Mouse (Mus musculus) kidney, postnatal 10 days (tissue): Measurements from ENCODE around the gene Idh2.

Experiments used
- DNase-seq: peaks from one replicate; pipeline ENCODE4 v3.0.0; 2021; ENCODE audit warnings: mixed read lengths

The Idh2 gene

DNA sequence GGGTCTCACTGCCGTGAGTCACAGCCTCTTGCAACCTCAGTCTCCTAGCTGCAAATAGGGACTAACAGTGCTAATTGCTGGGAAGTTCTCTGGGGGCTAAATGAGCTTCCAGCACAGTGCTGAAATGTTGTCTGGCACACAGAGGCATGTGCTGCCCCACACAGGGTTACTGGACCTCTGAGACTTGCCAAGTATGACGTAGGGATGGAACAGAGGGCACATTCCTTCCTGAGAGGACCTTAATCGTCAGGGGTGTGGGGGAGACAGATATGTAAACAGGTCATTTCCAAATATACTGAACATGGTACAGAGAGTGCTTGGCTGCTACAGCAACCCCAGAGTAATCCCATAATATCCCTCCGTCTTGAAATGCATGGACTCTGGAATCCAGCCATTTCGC, 5.9 kb upstream of the Idh2 start:
- peak; percentile 38 for DNase-seq

DNA sequence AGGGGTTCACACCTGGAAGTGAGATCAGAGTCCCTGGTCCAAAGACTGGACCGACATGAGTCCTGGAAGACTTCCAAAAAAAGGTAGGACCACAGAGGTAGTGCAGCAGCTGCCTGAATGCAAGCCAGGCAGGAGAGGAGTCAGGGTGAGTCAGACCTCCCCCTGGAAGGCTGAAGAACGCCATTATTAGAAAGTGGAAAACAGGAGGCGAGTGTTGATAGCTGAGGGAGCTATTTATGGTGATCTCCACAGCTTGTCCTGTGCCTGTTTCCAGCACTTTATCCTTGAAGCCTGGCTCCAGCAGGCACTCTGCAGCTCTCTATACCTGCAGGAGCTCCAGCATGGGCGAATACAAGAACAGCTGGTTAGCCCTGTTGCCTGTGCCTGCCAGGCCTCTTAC, 4.0 kb upstream of the Idh2 start:
- no peak for DNase-seq

DNA sequence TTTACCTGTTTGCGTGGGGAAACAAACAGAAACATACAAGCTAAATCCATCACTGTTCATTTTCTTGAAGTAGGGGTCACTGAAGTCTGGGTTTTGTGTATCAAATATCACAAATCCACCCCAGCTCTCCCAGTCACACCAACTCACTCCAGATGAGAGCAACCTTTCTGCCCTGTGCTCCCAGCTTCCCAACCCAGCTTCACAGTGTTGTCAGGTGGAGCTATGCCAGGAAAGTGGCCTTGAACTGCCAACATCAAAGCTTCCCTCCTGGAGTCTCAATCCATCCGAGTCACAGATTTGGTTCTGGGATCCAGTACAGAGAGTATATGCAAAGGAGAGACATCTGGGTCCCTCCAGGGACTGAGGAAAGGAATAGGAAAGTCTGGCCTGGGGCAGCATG, 966 bp upstream of the Idh2 start:
- peak; percentile 41 for DNase-seq

DNA sequence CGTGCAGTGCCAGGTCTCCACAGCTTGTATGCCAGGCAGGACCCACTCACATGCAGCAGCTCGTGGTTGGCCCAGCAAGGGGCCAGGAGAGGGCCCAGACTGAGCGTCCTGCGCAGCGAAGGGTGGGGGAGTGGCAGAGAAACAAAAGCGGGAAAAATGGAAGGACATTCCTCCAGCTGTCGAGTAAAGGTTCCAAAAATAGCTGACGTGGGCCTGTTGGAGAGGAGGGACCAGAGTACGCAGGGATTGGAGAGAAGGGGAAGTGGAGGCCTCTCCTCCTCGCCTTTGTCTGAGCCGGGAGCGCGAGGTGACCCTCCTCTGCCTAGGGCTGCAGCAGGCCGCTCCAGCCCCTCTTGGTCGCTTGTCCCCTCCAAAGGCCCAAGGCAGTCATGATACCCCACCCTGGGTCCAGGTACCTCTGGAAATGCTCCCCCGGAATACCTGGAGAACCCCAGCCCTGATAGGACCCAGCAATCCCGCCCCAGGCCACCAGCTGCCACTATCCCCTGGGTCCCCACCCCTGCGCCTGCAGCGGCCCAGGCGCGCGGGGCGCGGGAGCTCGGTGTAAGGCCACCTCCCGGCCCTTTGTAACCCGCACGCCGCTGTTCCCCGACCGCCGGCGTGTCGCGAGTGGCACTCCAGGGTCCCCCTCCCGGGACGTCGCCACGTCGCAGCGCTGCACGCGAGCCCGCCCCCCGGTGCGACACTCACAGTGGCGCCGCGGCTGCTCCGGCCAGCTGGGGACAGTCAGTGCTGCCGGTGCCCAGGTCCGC, 555 bp downstream of the Idh2 start:
- peak; percentile 77 for DNase-seq

DNA sequence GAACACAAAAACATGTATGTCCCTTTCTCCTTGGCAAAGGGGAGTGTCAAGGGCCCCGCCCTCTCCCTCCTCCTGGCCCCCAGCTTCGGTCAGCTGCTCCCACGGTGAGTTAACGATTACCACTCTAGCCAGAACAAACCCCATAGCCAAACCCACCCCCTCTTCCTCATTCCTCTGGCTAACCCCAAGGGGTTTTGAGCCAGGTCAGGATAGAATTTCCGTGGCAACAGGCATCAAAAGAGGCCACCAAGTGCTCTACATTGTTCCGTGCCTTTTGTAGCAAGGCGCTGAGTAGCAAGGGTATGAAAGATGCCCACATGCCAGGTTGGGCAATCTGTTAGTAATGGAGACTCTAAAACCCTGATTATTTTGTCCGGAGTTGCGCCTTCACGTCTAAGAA, 1.2 kb downstream of the Idh2 start:
- peak; percentile 81 for DNase-seq

DNA sequence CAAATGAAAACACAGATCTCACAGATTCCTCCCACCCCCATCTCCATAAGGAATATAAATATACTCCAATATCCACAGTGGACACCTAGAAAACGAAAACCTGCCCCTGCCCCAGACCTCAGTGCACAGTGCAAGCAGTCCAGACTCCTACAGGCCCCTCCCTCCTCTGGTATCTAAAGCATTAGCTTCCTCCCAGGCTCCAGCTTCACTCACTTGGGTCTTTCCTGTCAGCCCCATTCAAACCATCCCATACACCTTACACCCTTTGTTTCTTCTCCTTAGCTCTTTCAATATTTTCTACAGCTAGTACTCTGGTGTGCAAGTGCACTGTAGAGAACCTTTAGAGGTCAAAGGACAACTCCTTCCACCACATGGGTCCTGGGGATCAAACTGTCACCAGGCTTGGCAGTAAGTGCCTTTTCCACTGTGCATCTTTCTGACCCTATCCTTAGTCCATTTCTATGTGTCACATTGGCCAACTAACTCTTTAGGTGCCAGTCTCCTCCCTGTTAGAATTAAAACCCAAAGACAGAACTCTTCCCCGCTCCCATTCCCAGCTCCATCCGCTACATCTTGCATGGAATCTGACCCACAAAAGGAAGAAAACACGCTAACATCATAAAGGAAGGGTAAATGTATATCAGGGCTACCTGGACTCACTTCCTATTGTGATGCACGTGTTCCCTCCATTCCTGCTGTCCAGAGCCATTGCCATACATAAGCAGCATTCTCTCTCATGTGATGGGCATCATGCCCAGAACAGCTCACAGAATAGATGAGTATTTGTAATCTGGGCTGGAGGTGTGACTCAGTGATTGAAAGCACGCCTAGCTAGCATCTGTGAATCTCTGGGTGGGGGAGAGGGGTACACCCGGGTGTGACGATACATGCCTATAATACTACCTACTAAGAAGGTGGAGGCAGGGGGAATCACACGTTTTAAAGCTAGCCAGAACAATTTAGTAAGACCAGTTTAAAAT, 3.8 kb downstream of the Idh2 start:
- no peak for DNase-seq

DNA sequence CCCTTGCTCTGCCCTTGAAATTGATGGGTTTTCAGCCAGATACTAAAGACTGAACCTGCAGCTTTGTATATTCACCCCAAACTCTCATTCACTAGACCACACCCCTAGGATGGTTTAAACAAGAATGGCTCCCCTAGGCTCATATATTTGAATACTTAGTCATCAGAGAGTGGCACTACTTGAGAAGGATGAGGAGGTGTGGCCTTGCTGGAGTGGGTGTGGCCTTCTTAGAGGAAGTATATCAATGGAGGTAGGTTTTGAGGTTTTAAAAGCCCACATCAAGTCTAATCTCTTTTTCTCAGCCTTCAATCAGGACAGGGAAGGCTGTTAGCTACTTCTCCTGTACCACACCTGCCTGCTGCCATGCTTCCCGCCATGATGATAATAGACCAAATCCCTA, 8.8 kb downstream of the Idh2 start:
- no peak for DNase-seq

DNA sequence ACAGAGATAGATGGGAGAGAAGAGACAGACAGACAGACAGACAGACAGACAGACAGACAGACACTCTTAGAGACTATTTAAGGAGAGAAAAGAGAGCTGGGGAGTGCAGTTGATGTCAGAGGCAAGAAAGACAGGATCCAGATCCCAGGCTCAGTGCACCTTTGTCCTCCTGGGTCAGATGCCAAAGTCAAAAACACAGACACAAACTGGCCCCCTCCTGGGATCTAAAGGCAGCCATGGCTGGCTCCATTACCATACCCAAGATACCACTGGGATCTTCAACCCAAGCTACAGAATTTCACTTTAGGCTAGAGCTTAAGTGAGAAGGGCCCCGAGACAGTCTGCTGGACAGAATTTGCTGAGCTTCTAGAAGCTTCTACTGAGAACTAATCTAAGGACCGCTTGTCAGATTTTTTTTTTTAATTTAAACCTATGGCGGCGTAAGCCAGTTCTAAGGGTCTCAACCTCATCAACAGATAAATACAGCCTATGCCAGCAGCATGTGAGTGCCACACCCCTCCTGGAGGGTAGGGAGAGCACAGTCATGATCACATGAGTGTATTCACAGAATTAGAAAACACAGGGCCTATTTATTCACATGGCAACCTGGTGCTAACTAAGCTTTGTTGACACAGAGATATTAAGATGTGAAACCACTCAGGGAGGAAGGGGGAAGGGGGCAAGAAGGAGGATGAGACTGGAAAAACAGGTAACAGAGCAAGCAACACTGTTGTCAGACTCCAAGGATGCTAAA, 9.4 kb downstream of the Idh2 start:
- DNase-seq, result no peak

DNA sequence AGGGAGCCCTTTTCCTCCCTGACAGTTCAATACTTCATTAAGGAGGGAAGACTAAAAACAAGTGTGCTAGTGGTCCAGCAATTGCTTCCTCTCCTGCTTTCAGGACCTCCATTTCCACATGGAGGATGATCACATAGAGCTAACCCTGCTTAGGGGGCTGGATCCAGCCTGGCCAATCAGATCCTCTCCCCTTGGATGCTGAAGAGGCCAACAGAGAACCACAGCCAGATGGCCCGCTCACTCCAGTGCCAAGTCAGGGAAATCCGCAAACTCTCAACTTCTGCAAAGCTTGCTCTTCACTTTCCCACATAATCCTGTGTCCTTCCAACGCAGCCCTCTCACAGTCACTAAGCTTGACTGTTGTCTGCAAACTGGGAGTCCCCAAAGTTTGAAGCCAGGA, 11.9 kb downstream of the Idh2 start:
- no peak for DNase-seq

DNA sequence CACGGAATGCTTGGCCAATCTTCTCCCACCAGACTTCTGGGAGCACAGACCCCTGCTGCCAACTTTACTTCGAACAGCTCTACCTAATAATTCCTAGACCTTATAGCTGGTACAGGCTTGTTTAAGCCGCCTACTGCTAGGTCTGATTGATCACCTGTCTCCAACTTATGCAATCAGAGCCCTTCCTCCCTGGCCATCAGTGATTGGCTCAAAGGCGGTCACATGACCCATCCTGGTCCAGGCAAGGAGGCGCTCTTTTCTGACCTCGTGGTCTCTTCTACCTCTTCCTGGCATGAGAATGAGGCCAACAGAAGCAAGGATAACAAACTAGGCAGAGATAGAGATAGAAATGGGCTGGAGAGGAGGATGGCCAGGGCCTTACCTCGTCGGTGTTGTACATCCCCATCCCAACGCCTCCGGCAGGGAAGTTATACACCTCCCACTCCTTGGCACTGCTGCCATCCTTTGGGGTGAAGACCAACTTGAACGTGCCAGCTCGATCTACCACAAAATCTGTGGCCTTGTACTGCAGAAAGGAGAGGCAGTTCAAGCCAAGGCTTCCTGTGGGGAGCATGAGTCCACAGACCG, 16.7 kb downstream of the Idh2 start:
- no peak for DNase-seq

DNA sequence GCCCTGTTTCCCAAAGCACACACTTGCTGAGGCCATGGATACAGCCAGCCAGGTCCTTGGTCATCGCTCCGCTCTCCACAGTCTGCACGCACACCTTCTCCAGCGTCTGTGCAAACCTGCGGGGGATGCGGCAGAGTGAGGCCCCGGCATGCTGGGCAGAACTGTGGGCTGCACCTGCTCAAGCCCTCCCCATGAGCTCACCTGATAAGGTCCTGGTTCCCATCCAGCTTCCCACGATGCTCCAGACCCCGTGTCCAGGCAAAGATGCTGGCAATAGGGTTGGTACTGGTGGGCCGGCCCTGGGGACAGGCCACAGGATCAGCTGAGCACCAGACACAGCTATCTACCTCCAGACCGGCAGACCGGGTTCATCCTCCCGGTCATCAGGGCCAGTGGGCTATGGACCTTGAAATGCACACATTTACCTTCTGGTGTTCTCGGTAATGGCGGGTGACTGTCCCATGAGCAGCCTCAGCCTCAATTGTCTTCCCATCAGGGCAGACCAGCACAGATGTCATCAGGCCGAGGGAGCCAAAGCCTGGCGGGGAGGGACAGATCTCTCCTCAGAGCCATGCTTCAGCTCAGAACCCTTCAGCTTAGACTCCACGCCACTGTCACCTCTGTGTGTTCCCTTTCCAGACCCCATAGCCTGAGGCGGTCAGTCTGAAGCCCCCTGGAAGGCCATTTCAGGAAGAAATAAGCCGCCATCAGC, 19.4 kb downstream of the Idh2 start:
- no peak for DNase-seq

DNA sequence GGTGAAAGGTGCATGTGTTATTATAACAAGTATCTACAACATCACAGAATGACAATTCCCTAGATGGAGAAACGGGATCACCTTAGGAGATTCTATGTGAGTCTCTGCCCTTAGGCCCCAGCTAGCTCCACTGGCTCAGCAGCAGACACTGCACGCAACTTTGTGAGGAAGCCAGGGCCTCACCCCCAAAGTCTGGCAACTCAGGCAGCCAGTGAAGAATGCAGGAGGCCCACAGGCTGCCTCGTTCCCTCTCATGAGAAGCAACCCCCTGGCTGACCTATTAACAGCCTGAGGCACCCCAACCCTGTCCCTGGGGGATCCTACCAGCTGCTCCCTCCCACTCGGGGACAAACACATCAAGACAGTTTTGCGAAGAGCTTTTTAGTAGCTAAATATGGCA, 20.7 kb downstream of the Idh2 start:
- DNase-seq, result peak; percentile 16

DNA sequence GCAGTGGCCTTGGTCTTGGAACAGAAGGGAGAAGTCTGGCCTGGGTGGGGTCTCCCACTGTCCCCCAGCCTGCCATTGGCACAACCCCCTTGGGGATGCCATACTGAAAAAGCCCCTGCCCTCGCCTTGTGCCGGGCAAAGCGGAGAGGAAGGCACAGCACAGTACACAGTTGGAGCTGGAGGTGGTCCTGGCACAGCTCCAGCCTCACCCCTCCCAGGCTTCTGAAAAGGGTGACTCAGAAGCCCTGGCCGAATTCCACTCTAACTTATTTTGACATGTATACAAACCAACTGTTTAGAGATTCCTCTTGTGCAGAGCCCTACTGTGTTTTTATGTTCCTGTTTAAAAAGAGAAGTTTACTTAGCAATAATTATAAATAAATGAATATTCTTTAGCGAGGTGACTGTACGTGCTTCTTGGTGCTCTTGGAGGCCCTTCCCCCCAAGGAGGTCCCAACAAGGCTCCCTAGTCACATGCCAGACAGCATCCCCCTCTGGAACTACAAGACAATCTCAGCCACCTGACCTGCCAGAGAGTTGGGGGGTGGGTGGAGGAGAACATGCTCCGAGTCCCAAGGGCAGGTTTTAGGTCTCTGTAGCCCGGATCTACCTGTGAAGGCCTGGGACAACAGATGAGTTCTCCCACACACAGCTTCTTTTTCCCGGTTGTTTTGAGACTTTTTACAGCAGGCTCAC, 22.7 kb downstream of the Idh2 start:
- DNase-seq, result peak; percentile 84

DNA sequence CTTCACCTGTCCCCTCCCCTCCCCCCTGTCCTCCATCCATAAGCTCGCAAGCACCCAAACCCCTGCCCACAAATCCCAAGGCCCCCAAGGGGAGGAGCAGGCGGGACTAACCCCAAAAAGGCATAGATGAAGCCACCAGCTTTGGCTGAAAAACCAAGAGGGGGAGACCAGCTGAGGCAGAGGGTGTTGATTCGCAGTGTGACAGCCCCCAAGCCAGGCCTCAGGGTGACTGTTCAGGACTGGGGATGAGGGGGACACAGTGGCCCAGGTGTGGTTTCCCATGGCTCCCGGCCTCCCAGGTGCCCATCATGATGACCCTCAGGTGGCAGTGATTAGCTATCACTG, 23.4 kb downstream of the Idh2 start:
- DNase-seq, result peak; percentile 21

DNA sequence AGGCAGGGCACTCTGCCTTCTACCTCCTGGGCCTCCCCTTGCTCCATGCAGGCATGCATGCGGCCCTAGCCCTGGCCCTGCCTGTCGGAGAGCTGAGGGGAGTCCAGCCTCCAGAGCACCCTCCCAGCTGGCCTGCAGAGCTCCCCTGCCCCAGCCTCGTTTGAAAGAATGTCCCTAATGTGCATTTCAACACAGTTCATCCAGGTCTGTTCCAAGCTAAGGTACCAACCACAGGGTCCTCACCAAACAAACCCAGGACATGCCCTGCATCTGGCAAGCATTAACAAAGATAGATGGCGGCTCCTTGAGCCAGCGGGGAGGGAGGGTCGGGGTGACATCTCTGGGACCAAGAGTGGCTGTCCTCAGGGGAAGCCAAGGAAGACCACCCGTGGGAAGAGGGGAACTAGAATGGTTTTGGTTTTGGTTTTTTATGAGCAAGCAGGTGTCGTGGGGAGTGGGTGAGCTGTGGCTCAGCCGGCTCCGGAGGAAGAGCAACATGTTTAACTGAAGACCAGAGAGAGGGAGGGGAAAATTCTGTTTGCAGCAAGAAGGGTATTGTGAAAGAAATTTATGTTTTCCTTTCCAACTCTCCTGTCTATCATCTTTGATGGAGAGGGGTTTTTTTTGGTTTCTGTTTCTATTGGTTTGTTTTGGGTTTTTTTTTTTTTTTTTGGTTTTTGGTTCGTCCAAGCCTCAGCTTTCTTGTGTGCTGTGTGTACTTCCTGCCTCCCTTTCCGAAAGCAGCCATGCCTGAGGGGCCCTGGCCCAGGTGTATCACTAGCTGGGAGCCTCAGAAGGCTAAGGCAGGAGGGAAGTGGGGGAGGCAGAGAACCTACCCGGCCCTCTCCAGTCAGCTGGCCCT, 24.0 kb downstream of the Idh2 start:
- DNase-seq, result peak; percentile 20

DNA sequence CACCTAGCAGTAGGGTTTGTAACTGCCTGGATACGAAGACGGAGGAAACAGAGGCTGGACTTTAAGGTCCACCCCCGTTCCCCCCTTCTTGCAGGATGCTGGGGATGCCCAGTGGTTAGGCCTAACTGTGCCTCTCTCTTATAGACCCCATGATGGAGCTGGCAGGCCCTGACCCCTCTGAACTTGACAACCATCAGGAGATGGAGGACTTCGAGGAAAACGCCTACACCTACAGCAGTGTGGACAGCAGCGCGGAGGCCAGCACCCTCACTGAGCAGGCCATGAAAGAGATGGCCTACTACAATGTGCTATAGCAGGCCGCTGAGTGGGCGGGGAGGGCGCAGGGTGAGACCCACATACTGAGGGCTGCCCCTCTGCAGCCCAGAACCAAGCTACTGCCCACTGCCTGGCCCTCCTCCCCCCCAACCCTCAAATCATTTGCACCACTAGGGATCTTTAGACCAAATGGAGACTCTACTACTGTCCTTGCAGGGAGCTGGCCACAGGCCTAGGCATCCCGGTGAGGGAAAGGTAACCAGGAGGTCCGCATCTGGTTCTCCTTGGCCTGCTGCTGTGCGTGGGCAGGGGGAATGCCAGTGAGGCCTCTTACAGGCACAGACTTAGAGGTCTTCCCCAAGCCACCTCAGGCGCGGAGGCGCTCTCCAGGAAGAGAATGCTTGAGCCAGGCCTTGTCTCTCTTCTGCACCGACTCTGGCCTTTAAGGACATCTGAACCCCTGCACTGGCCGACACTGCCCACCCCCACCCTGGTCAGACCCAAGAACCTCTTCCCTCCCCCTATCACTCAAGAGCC, 24.8 kb downstream of the Idh2 start:
- DNase-seq, result peak; percentile 19

DNA sequence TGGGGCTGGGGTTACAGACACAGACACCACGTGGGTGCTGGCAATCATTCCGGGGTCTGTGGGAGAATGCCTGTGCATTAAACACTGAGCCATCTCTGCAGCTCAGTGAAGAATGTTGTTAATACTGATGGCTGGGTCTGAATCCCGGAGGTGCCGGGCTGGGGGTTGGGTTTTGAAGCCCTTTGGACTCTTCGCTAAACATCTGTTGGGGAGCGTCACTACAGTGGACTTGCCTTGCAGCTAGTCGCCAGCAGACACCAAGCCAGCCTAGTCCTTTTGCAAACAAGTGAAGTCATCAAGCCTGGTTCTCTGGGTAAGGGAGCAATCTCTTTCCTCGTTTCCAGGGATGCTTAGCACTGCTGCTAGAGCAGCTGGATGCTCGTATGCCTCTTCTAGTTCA, 27.0 kb downstream of the Idh2 start:
- DNase-seq, result peak; percentile 40

DNA sequence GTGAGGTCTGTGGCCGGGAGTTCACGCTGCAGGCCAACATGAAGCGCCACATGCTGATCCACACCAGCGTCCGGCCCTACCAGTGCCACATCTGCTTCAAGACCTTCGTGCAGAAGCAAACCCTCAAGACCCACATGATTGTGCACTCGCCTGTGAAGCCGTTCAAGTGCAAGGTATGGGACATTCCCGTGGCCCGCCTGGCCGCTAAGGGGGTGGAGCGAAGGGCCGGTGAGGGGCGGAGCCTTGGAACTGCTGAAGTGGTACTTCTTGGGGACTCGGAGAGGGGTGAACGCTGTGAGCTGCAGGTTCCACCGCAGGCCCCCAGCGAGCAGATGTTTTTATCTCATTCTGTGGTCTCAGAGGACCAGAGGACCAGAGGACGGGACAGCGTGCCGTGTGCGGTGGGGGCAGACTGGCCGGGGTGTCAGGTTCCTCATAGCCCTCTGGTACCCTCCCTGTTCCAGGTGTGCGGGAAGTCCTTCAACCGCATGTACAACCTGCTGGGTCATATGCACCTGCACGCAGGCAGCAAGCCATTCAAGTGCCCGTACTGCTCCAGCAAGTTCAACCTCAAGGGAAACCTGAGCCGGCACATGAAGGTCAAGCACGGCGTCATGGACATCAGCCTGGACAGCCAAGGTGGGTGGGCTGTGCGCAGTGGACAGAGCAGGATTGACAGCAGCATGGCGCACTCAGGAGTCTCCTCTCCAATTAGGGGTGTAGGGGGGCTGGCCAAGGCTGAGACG, 29.0 kb downstream of the Idh2 start:
- DNase-seq, result peak; percentile 81

DNA sequence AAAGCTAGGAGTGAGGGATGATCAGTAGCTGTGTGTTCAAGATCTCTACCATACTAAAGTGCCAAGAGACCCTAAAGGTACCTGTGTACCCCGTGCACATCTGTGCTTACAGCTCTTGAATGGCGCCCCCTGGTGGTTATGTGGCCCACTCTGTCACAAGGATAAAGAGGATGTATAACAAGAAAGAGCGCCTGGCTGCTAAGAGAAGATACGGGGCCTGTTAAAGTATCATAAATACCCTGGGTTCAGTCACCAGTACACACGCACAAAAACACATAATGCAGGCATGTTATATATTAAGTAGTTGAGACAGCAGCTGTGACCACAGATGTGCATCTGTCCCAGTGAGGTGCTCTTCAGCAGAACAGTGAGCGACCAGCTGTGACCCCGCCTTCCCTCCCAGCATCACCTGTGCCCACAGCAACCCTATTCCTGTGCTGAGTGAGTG, 30.7 kb downstream of the Idh2 start:
- peak; percentile 87 for DNase-seq
